Mouse (Mus musculus) ovary, postnatal 36 days (tissue): ENCODE results near the gene Zg16.

Experiments used
- DNase-seq: peaks from one replicate; pipeline ENCODE4 v3.0.0; 2022; ENCODE audit warnings: low spot score, mixed read lengths

Zg16 gene

GRCm38 (mm10) chr7:127020901-127021562, 66.1 kb downstream of the Zg16 start, which contains the start of the genes Gm42742 and Prrt2:
Gene Gm42742 (minus strand): TSS chr7:127021097.
Gene Prrt2 (minus strand): TSS chr7:127021211.
- peak; percentile 66 for DNase-seq

GRCm38 (mm10) chr7:127020491-127020890, 66.6 kb downstream of the Zg16 start:
- DNase-seq: no peak

GRCm38 (mm10) chr7:127020031-127020430, 67.1 kb downstream of the Zg16 start:
- DNase-seq: no peak

GRCm38 (mm10) chr7:127019306-127019960, 67.7 kb downstream of the Zg16 start:
- no peak for DNase-seq

GRCm38 (mm10) chr7:127018416-127019305, 68.5 kb downstream of the Zg16 start:
- DNase-seq: no peak

GRCm38 (mm10) chr7:127017950-127018345, 69.2 kb downstream of the Zg16 start:
- DNase-seq: no peak

GRCm38 (mm10) chr7:127016971-127017949, 69.9 kb downstream of the Zg16 start, which contains the start of gene Pagr1a:
Gene Pagr1a (minus strand): TSS chr7:127017352.
- peak; percentile 94 for DNase-seq

- DNase-seq: peak; percentile 70
Observed at GRCm38 (mm10) chr7:127016486-127016938, 70.6 kb downstream of the Zg16 start.

GRCm38 (mm10) chr7:127016481-127016485, 70.8 kb downstream of the Zg16 start, which contains the start of gene Pagr1b:
Gene Pagr1b (minus strand): TSS chr7:127016484.
- no peak for DNase-seq

- DNase-seq: no peak
Observed at GRCm38 (mm10) chr7:127016081-127016480, 71.0 kb downstream of the Zg16 start.

- DNase-seq: no peak
Observed at GRCm38 (mm10) chr7:127014993-127015392, 72.1 kb downstream of the Zg16 start.

- DNase-seq: peak; percentile 61
Observed at GRCm38 (mm10) chr7:127014320-127014719, 72.8 kb downstream of the Zg16 start, which contains the start of gene Mvp. Gene Mvp (minus strand): TSS chr7:127014621.

- no peak for DNase-seq
Observed at GRCm38 (mm10) chr7:127013385-127013784, 73.7 kb downstream of the Zg16 start.

- no peak for DNase-seq
Observed at GRCm38 (mm10) chr7:127012845-127013244, 74.3 kb downstream of the Zg16 start.

GRCm38 (mm10) chr7:127012374-127012773, 74.8 kb downstream of the Zg16 start:
- DNase-seq: no peak

GRCm38 (mm10) chr7:127011717-127012116, 75.4 kb downstream of the Zg16 start:
- DNase-seq: no peak

GRCm38 (mm10) chr7:127011051-127011450, 76.1 kb downstream of the Zg16 start:
- no peak for DNase-seq

- no peak for DNase-seq
Observed at GRCm38 (mm10) chr7:127009307-127010085, 77.6 kb downstream of the Zg16 start.

- no peak for DNase-seq
Observed at GRCm38 (mm10) chr7:127008239-127009019, 78.7 kb downstream of the Zg16 start.
